Mouse (Mus musculus): ENCODE measurements around the gene Pkhd1. TPM values are rescaled to one million over a fixed set of nuclear protein-coding genes. Genes with fewer than 3 reads are reported as not detected.

Gene Pkhd1
- 0.67 and 0.78 TPM in 2 replicates for polyA plus RNA-seq (2014; fragmentation: Nextera tagmentation; extraction: Ambion mirVana)

DNA sequence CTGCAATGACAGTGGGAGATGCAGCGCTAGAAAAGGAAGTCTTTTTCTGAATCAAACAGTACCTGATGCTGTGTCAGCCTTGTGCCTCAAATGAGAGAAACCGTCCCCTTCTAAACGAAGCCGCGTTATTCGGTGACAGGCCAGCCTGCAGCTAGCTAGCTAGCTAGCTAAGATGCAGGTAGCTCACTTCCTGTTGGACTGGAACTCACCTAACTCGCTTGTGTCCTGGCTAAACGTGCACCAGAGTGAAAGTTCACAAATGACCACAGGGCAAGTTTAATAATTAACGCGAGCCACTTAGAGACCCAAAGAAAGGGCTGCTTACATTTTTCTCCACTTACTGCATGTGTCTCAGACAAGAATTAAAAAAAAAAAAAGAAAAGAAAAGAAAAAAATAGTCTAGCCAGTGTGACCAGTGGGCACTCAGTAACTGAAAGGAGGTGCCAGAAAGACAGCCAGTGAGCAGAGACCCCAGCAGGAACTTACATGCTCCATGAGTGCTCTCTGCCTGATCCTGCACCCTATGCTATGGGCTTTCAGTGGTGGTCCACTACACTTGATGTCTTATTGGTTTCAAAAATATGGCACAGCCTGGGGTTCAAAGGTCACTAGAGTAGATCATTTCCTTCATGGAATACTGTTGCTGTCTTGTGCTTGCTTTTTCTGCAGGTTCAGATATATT lies at the start of gene Pkhd1:
Gene Pkhd1, minus strand, starts transcription at position 216 of the 682 bp plus-strand sequence.
- H3K27me3 ChIP-seq (ENCODE audit: insufficient read depth, low read length): no peaks in the 10 kb centered on the region
- no peak for TF ChIP-seq CTCF (IDR thresholded peaks at IDR 0.05; ENCODE audit: low read depth)
- 61% methylated on average over 10 of the region's 10 CpGs for WGBS
- ATAC-seq (ENCODE audit: insufficient read depth): peak; percentile 68; the same call in 1 of the 2 replicates
- DNase-seq: peak; percentile 58
- H3K9ac ChIP-seq: no peak within 1 kb of the TSS
- H3K4me1 ChIP-seq (ENCODE audit: insufficient read depth): no peaks in the 10 kb centered on the region
- no peak within 1 kb of the TSS for H3K4me3 ChIP-seq (ENCODE audit: low read depth, low read length)
- H3K9me3 ChIP-seq (ENCODE audit: low read depth, low read length): no peaks in the 10 kb centered on the region
- no peaks in the 10 kb centered on the region for H3K36me3 ChIP-seq (ENCODE audit: insufficient read depth)
- H3K27ac ChIP-seq (ENCODE audit: low read depth): peak within 1 kb of the TSS; percentile 51; the same call in 1 of the 2 replicates
- H3K4me2 ChIP-seq: peak within 1 kb of the TSS; percentile 44

DNA sequence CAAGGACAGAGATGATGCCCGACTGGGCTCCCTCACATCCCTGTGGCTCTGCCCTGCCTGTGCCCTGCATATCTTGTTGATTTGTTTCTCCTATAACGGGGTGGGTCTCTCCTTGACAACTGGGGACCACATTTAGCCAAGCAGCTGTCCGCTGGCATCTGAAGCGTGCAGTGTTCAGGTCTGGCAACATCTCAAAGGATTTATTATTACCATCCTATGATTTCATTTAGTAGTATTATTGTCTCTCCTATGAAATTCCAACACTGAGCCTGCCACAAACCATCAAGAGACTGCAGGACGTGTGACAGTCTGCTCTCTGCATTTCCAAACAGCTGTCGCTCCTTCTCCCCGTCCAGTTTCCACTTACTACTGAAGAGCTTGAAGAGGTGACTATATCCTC lies 49.7 kb upstream of the Pkhd1 start:
- WGBS: 70% methylated on average over 7 of the region's 7 CpGs
- no peak for ATAC-seq (ENCODE audit: insufficient read depth)

DNA sequence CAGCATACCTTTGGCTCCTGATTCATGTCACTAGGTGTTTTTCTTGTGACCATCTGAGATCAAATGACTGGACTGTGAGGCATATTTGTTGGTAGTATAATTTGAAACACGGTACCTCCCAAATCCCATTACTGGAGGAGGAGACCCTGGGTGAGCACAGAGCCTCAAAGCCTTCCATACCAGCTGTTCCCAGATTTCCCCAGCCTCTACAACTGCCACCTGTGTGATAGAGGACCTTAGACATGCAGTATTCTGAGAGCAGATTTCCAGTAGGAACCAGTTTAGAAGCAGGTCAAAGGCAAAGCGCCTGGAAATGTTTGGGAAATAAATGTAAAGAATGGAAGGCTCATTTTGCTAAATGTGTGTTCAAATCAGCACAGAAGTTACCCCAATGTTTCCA lies 48.4 kb upstream of the Pkhd1 start:
- no peak overlapping the region for H3K9ac ChIP-seq
- no peak for ATAC-seq (ENCODE audit: insufficient read depth)
- WGBS: 74% methylated on average over 2 of the region's 2 CpGs
- no peak overlapping the region for H3K27ac ChIP-seq (ENCODE audit: low read depth)
- no peaks in the 10 kb centered on the region for H3K27me3 ChIP-seq (ENCODE audit: insufficient read depth, low read length)
- no peak overlapping the region for H3K4me2 ChIP-seq
- H3K4me1 ChIP-seq (ENCODE audit: insufficient read depth): no peaks in the 10 kb centered on the region
- no peaks in the 10 kb centered on the region for H3K9me3 ChIP-seq (ENCODE audit: low read depth, low read length)
- no peak for DNase-seq
- no peaks in the 10 kb centered on the region for H3K36me3 ChIP-seq (ENCODE audit: insufficient read depth)
- no peak overlapping the region for H3K4me3 ChIP-seq (ENCODE audit: low read depth, low read length)
- TF ChIP-seq CTCF (IDR thresholded peaks at IDR 0.05; ENCODE audit: low read depth): no peak

More for the DNA sequence above, 49.7 kb upstream of the Pkhd1 start:
- Histone ChIP-seq H3K4me3 (ENCODE audit: low read depth, low read length) (no peak overlapping the region), H3K4me1 (ENCODE audit: insufficient read depth) (no peaks in the 10 kb centered on the region), H3K4me2 (no peak overlapping the region), H3K9me3 (ENCODE audit: low read depth, low read length) (no peaks in the 10 kb centered on the region), H3K9ac (no peak overlapping the region), H3K27ac (ENCODE audit: low read depth) (no peak overlapping the region), H3K36me3 (ENCODE audit: insufficient read depth) (no peaks in the 10 kb centered on the region), H3K27me3 (ENCODE audit: insufficient read depth, low read length) (no peaks in the 10 kb centered on the region)
- DNase-seq: no peak
- TF ChIP-seq CTCF (IDR thresholded peaks at IDR 0.05; ENCODE audit: low read depth): no peak

DNA sequence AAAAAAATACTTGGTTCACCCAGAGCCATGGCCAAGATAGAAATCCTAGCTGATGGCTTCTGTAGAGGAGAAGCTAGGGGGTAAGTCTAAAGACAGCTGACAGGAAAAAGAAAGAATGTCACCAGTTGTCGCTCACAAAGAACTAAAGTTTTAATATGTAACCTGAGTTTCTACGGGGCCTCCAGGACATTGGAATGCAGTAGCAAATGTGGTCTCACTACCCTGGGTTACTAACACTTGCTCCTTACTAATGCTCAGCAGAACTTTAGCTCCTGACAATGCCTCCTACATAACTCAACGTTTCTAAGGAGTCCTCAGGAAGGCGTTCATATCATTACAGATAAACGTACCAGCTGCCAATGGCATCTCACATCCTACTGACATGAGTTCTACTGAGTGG lies 37.2 kb upstream of the Pkhd1 start:
- DNase-seq (no peak), ATAC-seq (ENCODE audit: insufficient read depth) (no peak)
- Histone ChIP-seq H3K36me3 (ENCODE audit: insufficient read depth) (no peaks in the 10 kb centered on the region), H3K9me3 (ENCODE audit: low read depth, low read length) (no peaks in the 10 kb centered on the region), H3K9ac (no peak overlapping the region), H3K27ac (ENCODE audit: low read depth) (no peak overlapping the region), H3K4me3 (ENCODE audit: low read depth, low read length) (no peak overlapping the region), H3K4me1 (ENCODE audit: insufficient read depth) (no peaks in the 10 kb centered on the region), H3K27me3 (ENCODE audit: insufficient read depth, low read length) (no peaks in the 10 kb centered on the region), H3K4me2 (no peak overlapping the region)
- WGBS: 47% methylated on average over 5 of the region's 5 CpGs
- no peak for TF ChIP-seq CTCF (IDR thresholded peaks at IDR 0.05; ENCODE audit: low read depth)

DNA sequence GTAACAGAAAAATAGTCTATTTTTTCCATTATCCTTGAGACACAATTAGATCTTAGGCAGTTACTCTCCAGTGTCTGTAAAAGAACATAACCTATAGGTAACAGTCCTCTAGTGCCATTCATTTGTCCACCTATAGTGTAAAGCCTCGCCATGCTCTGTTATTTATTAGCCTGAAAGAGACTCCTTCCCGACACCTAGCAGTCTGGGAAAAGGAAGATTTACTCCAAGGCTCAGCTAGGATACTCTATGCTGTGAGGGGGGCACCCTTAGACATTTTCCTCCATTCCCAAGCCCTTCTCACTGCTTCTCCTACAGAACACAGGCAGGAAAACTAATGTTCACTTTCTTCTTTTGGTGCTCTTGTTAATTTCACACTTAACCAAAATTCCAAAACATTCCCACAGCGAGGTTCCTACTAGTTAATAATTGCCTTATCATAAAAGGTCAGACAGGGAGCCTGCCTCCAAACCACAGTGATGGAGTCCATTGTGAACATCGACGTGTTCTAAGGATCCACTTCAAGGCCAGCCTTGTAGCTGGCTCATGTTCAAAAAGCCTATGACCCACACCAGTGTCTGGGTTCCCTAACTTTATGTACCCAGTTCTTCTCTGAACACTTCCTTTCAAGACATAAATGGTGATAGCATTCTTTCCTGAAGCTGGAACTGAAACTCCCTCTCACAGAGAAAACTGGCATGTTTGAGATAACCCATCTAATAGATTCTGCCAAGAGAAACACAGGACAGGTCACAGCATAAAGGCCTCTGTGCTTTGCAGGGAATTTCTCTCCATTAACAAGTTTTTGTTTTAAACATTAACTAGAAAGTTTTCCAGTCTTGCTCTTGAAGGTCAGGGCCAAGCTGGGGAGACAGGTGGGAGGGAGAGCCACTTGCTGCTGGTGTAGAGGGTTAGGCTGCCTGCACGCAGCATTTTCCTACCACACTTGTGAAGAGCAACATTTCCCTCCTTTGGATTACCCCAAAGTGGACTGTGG lies 35.9 kb upstream of the Pkhd1 start:
- WGBS: 52% methylated on average over 6 of the region's 6 CpGs
- Histone ChIP-seq H3K4me3 (ENCODE audit: low read depth, low read length) (no peak overlapping the region), H3K4me2 (no peak overlapping the region), H3K9me3 (ENCODE audit: low read depth, low read length) (no peaks in the 10 kb centered on the region), H3K36me3 (ENCODE audit: insufficient read depth) (no peaks in the 10 kb centered on the region), H3K4me1 (ENCODE audit: insufficient read depth) (no peaks in the 10 kb centered on the region), H3K27me3 (ENCODE audit: insufficient read depth, low read length) (no peaks in the 10 kb centered on the region), H3K27ac (ENCODE audit: low read depth) (peak overlapping the region; percentile 46), H3K9ac (no peak overlapping the region)
- no peak for TF ChIP-seq CTCF (IDR thresholded peaks at IDR 0.05; ENCODE audit: low read depth)
- DNase-seq (peak; percentile 19), ATAC-seq (ENCODE audit: insufficient read depth) (no peak; the same call in 1 of the 2 replicates)

DNA sequence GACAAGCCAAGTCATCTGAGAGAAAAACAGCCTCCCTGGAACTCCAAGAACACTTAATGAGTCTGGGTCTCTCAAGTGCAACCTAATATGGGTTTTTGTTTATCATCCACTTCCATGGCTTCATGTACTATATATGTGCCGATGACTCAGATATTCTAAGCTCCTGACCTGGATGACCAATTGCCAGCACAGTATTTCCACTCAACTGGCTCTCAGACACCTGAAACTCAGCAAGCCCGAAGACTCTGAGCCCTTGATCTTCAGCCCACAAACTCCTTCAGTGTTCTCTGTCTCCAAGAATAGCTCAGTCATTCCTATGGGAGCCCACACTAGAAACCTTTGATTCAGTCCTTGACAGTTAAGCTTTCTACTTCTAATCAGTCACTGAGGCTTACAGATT lies 17.0 kb upstream of the Pkhd1 start:
- DNase-seq (no peak), ATAC-seq (ENCODE audit: insufficient read depth) (no peak)
- Histone ChIP-seq H3K36me3 (ENCODE audit: insufficient read depth) (no peaks in the 10 kb centered on the region), H3K27me3 (ENCODE audit: insufficient read depth, low read length) (no peaks in the 10 kb centered on the region), H3K4me2 (no peak overlapping the region), H3K4me3 (ENCODE audit: low read depth, low read length) (no peak overlapping the region), H3K27ac (ENCODE audit: low read depth) (no peak overlapping the region), H3K4me1 (ENCODE audit: insufficient read depth) (no peaks in the 10 kb centered on the region), H3K9ac (no peak overlapping the region), H3K9me3 (ENCODE audit: low read depth, low read length) (no peaks in the 10 kb centered on the region)
- whole genome bisulfite sequencing: 56% methylated on average over 2 of the region's 2 CpGs
- no peak for TF ChIP-seq CTCF (IDR thresholded peaks at IDR 0.05; ENCODE audit: low read depth)

Measured in lung, embryonic 14.5 days (tissue).